Mouse (Mus musculus) left cerebral cortex, adult 8-10 months (tissue): ENCODE results near the gene 1700020L24Rik. TPM values are rescaled to one million over a fixed set of nuclear protein-coding genes. Genes with fewer than 3 reads are reported as not detected.
A peak's percentile ranks its signal among the peaks of the same experiment; 100 is the strongest.

Source experiments
- DNase-seq, 2 experiments: peaks; one replicate each; pipeline ENCODE4 v3.0.0; 2022; ENCODE audit warnings: low spot score in 2 of 2
- total RNA-seq, 4 experiments: library from RNA; stranded (reverse); gene quantifications; 2 replicates each; pipeline ENCODE4 v1.2.4; 2022

1700020L24Rik gene
- total RNA-seq, 4 experiments from 2014 or later = 0.59 to 1.3 (median 0.80) TPM; not detected in 1

GRCm38 (mm10) chr11:83471766-83472165 lies 34.3 kb downstream of the 1700020L24Rik start:
- DNase-seq = no peak

DNA sequence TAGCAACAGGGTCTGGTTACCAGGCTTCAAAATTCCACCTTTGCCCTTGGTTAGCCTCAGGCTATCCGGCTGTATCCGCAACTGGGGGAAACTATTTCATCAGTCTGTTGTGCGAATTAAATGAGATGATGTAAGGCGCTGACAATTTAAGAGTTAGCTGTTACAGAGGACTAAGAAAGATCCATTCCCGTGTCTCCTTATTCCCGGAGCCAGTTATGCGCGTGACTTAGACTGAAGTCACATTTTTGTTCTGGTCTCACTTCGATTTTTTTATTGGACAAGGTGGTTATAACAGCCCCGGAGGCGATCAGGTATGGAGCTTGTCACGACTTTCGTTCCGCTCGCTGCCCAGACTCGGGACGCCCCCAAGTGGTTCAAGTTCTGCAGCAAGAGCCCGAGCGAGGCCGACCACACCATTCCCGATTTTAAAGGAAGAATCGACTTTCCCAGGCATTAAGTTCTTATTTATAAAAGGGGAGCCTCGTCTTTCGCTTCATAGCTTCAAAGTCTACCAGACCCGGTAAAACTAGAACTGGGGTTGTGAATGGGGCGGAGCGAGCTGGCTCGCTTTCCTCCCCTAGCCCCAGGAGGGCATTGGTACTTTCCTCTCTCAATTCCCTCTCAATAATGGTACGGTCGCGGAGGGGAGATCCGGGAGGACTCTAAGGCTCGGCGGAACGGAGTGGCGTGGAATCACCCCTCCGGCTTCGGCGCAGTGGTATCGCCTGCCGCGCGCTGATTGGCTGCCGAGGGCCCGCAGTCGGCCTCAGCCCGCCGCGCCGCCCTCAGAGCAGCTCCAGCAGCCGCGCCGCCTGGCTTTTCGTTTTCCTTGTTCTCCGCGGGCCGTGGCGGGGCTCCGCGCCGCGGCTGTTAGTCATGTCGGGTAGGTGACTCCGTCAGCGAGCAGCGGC lies 35.1 kb downstream of the 1700020L24Rik start, which contains the start of gene Taf15:
Gene Taf15 (plus strand): TSS at position 763 of the 911 bp plus-strand sequence.
- DNase-seq = peak; percentile 96 to 97

DNA sequence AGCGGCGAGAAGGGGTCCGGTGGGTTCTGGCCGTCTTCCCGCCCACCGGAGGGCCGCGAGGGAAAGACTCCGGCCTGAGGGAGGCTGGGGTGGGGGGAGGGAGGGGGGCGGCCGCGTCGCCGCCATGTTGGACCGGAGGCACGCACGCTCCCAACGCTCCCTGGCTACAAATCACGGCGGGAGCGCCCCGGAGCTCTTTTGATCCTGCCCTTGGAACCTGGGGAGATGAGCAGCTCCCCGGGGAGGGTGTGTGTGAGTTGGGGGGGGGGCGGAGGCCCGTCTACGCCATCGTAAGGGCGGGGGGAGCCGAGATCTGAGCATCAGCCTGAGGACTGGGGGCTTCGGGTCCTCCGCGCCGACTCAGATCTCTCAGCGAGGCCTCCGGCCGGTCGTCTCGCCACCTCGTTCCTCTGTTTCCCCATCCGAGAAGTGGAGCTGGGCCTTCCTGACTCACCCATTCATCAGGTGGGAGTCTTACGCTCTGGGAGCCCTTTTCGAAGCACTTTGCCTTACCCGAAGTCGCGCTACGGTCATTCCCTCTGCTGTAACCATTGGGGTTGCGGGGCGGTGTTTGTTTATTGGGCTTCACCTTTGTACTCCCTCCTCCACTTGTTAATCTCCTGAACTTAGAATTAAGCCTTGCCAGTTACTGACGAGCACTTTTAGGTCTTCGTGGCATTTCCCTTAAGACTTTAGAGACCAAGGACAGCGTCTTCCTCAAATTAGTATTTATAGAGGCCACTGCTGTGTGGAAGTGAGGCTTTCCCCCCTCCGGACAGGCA lies 35.9 kb downstream of the 1700020L24Rik start:
- no peak for DNase-seq

Other genes with a start within 250 kb of the 1700020L24Rik start
- under 1 TPM; 0.35 to 0.59 (median 0.38) TPM for gene Slfn3, start 246.3 kb upstream of the 1700020L24Rik start, total RNA-seq
- gene Slfn14, start 151.0 kb upstream of the 1700020L24Rik start, total RNA-seq = not detected
- gene Ap2b1, start 138.7 kb upstream of the 1700020L24Rik start, total RNA-seq = 100 to 1,000 TPM; 255 to 290 (median 271) TPM
- 10 to 100 TPM; 13.0 to 15.0 (median 13.8) TPM for gene Pex12, start 135.1 kb upstream of the 1700020L24Rik start, total RNA-seq
- 100 to 1,000 TPM; 253 to 298 (median 277) TPM for gene Rasl10b, start 28.5 kb upstream of the 1700020L24Rik start, total RNA-seq
- under 1 TPM in 3 of 4 experiments, not detected in 1; 0.11 to 0.27 (median 0.14) TPM for gene Gas2l2, start 8.2 kb upstream of the 1700020L24Rik start, total RNA-seq
- 1 to 10 TPM; 3.7 to 5.0 (median 4.2) TPM for gene Mmp28, start 25.4 kb downstream of the 1700020L24Rik start, total RNA-seq
- 10 to 100 TPM; 50.1 to 67.1 (median 54.3) TPM for gene Taf15, start 35.4 kb downstream of the 1700020L24Rik start, total RNA-seq
- gene Heatr9, start 84.5 kb downstream of the 1700020L24Rik start, total RNA-seq = not detected
- 1 to 10 TPM in 1 of 4 experiments, not detected in 3; 1.1 TPM for gene Ccl5, start 92.8 kb downstream of the 1700020L24Rik start, total RNA-seq
- 10 to 100 TPM in 1 of 4 experiments, 1 to 10 TPM in 3; 2.9 to 10.8 (median 5.0) TPM for gene Ccl9, start 141.0 kb downstream of the 1700020L24Rik start, total RNA-seq
- 10 to 100 TPM in 2 of 4 experiments, 1 to 10 TPM in 1, under 1 TPM in 1; 0.65 to 29.6 (median 13.0) TPM for gene Ccl6, start 155.4 kb downstream of the 1700020L24Rik start, total RNA-seq
- not detected for gene Rpl9-ps1, start 207.9 kb downstream of the 1700020L24Rik start, total RNA-seq
- 10 to 100 TPM in 1 of 4 experiments, 1 to 10 TPM in 1, under 1 TPM in 1, not detected in 1; 0.51 to 10.8 (median 8.0) TPM for gene Ccl3, start 211.7 kb downstream of the 1700020L24Rik start, total RNA-seq
- gene Ccl4, start 224.9 kb downstream of the 1700020L24Rik start, total RNA-seq = 1 to 10 TPM in 2 of 4 experiments, not detected in 2; 2.9 to 5.1 TPM